Mouse (Mus musculus) heart, embryonic 16.5 days (tissue): ENCODE results near the gene Tsc2. TPM values are rescaled to one million over a fixed set of nuclear protein-coding genes. Genes with fewer than 3 reads are reported as not detected.
A peak's percentile ranks its signal among the peaks of the same experiment; 100 is the strongest.

ENCODE experiments used
- ATAC-seq: fragments of 200-750 bp; cut with Nextera tagmentation; replicated peaks from 2 replicates; pipeline ENCODE4 v1.8.0; 2017; ENCODE audit warnings: moderate number of reproducible peaks; ENCODE audit not compliant: insufficient read depth, low FRiP score; ENCODE audit errors: extremely low read depth
- H3K27ac ChIP-seq: fragments of 300-500 bp; sonication (generic); 2 replicates; pipeline ENCODE4 v1.5.1; 2014; ENCODE audit warnings: mild to moderate bottlenecking, low read length, control low read depth, moderate library complexity
- H3K27me3 ChIP-seq: fragments of 300-500 bp; sonication (generic); 2 replicates; pipeline ENCODE4 v1.6.1; 2014; ENCODE audit warnings: low read length, mixed read lengths; ENCODE audit not compliant: control insufficient read depth, insufficient read depth
- H3K36me3 ChIP-seq: fragments of 300-500 bp; sonication (generic); 2 replicates; pipeline ENCODE4 v1.6.1; 2014; ENCODE audit not compliant: control insufficient read depth, insufficient read depth
- H3K4me1 ChIP-seq: fragments of 300-500 bp; sonication (generic); 2 replicates; pipeline ENCODE4 v1.6.1; 2014; ENCODE audit warnings: low read length, mixed read lengths; ENCODE audit not compliant: control insufficient read depth, insufficient read depth
- H3K4me2 ChIP-seq: fragments of 300-500 bp; sonication (generic); 2 replicates; pipeline ENCODE4 v1.6.1; 2014; ENCODE audit warnings: low read depth, mild to moderate bottlenecking, control low read depth, low read length
- H3K4me3 ChIP-seq: fragments of 300-500 bp; sonication (generic); 2 replicates; pipeline ENCODE4 v1.5.1; 2014; ENCODE audit warnings: mild to moderate bottlenecking, control low read depth, low read length
- H3K9ac ChIP-seq: fragments of 300-500 bp; sonication (generic); 2 replicates; pipeline ENCODE4 v1.6.1; 2014; ENCODE audit warnings: low read length, control low read depth
- H3K9me3 ChIP-seq: fragments of 300-500 bp; sonication (generic); replicated peaks from 2 replicates; pipeline ENCODE4 v1.6.1; 2016; ENCODE audit warnings: low read length; ENCODE audit not compliant: control insufficient read depth
- WGBS: fragments of 180-500 bp; shearing (Covaris S2); extraction: QIAGEN DNeasy Blood & Tissue Kit; methylation state at CpG from one replicate; pipeline ENCODE4 v1.1.7; 2014; 5-methylcytosine and 5-hydroxymethylcytosine counted together
- polyA plus RNA-seq: library from polyadenylated mRNA; unstranded; fragments of >200 nt; fragmentation: Nextera tagmentation; extraction: Ambion mirVana; gene quantifications from 2 replicates; pipeline ENCODE4 v1.2.1, GENCODE M21; 2015

The Tsc2 gene
- polyA plus RNA-seq, 1 experiment from 2014 or later = 48.1 TPM

- peaks cover 23% of the 10 kb centered on the region for H3K36me3 ChIP-seq
- no peak overlapping the region for H3K27ac ChIP-seq
- H3K4me1 ChIP-seq = no peaks in the 10 kb centered on the region
- ATAC-seq = no peak
- no peak overlapping the region for H3K9ac ChIP-seq
- 89% methylated on average over 9 of the region's 9 CpGs for WGBS
- no peak overlapping the region for H3K4me3 ChIP-seq
- no peaks in the 10 kb centered on the region for H3K9me3 ChIP-seq
- no peak overlapping the region for H3K4me2 ChIP-seq
- H3K27me3 ChIP-seq = no peaks in the 10 kb centered on the region
Measured at GRCm38 (mm10) chr17:24573811-24574210, 58.6 kb downstream of the Tsc2 start.

GRCm38 (mm10) chr17:24572651-24573245 lies 59.7 kb downstream of the Tsc2 start:
- Histone ChIP-seq H3K4me1 (no peaks in the 10 kb centered on the region), H3K4me2 (no peak overlapping the region), H3K27me3 (no peaks in the 10 kb centered on the region), H3K27ac (no peak overlapping the region), H3K9me3 (no peaks in the 10 kb centered on the region), H3K9ac (no peak overlapping the region), H3K36me3 (peaks cover 13% of the 10 kb centered on the region), H3K4me3 (no peak overlapping the region)
- ATAC-seq = no peak
- 93% methylated on average over 12 of the region's 12 CpGs for WGBS

- Histone ChIP-seq H3K4me2 (no peak overlapping the region), H3K27me3 (no peaks in the 10 kb centered on the region), H3K36me3 (peaks cover 11% of the 10 kb centered on the region), H3K4me1 (peaks cover 9% of the 10 kb centered on the region), H3K27ac (no peak overlapping the region), H3K4me3 (no peak overlapping the region), H3K9ac (no peak overlapping the region), H3K9me3 (no peaks in the 10 kb centered on the region)
- ATAC-seq = no peak
- WGBS = 86% methylated on average over 4 of the region's 4 CpGs
Measured at GRCm38 (mm10) chr17:24569837-24570236, 62.6 kb downstream of the Tsc2 start.

GRCm38 (mm10) chr17:24567034-24567779 lies 65.2 kb downstream of the Tsc2 start:
- H3K36me3 ChIP-seq = peaks cover 5% of the 10 kb centered on the region; the same call in 1 of the 2 replicates
- H3K27ac ChIP-seq = no peak overlapping the region
- H3K9me3 ChIP-seq = no peaks in the 10 kb centered on the region
- H3K4me3 ChIP-seq = no peak overlapping the region
- H3K27me3 ChIP-seq = no peaks in the 10 kb centered on the region
- peak overlapping the region; percentile 18; the same call in 1 of the 2 replicates for H3K9ac ChIP-seq
- no peak; the same call in 1 of the 2 replicates for ATAC-seq
- peaks cover 9% of the 10 kb centered on the region for H3K4me1 ChIP-seq
- no peak overlapping the region for H3K4me2 ChIP-seq
- 41% methylated on average over 8 of the region's 8 CpGs for WGBS

- Histone ChIP-seq H3K9me3 (no peaks in the 10 kb centered on the region), H3K9ac (no peak overlapping the region), H3K4me3 (no peak overlapping the region), H3K4me2 (no peak overlapping the region), H3K4me1 (peaks cover 12% of the 10 kb centered on the region), H3K27me3 (no peaks in the 10 kb centered on the region), H3K36me3 (peaks cover 5% of the 10 kb centered on the region; the same call in 1 of the 2 replicates), H3K27ac (no peak overlapping the region)
- 80% methylated on average over 3 of the region's 3 CpGs for WGBS
- no peak for ATAC-seq
Measured at GRCm38 (mm10) chr17:24565792-24566191, 66.6 kb downstream of the Tsc2 start.

- no peak for ATAC-seq
- H3K4me2 ChIP-seq = no peak overlapping the region
- H3K4me1 ChIP-seq = peaks cover 19% of the 10 kb centered on the region
- WGBS = 69% methylated on average over 3 of the region's 3 CpGs
- no peaks in the 10 kb centered on the region for H3K9me3 ChIP-seq
- H3K27me3 ChIP-seq = no peaks in the 10 kb centered on the region
- no peak overlapping the region for H3K27ac ChIP-seq
- H3K36me3 ChIP-seq = peaks cover 5% of the 10 kb centered on the region; the same call in 1 of the 2 replicates
- H3K9ac ChIP-seq = no peak overlapping the region
- no peak overlapping the region for H3K4me3 ChIP-seq
Measured at GRCm38 (mm10) chr17:24565092-24565491, 67.3 kb downstream of the Tsc2 start.

GRCm38 (mm10) chr17:24564422-24564821 lies 68.0 kb downstream of the Tsc2 start:
- no peak overlapping the region for H3K9ac ChIP-seq
- WGBS = 87% methylated on average over 4 of the region's 4 CpGs
- no peak overlapping the region for H3K4me2 ChIP-seq
- no peak overlapping the region for H3K4me3 ChIP-seq
- peaks cover 5% of the 10 kb centered on the region; the same call in 1 of the 2 replicates for H3K36me3 ChIP-seq
- H3K27ac ChIP-seq = no peak overlapping the region
- ATAC-seq = no peak
- peaks cover 22% of the 10 kb centered on the region for H3K4me1 ChIP-seq
- H3K27me3 ChIP-seq = no peaks in the 10 kb centered on the region
- H3K9me3 ChIP-seq = no peaks in the 10 kb centered on the region

GRCm38 (mm10) chr17:24563638-24564037 lies 68.8 kb downstream of the Tsc2 start:
- H3K4me2 ChIP-seq = no peak overlapping the region
- H3K36me3 ChIP-seq = 0 out of 2 replicates have a peak, but pooled peaks cover 3% of the 10 kb centered on the region
- ATAC-seq = no peak
- H3K27ac ChIP-seq = no peak overlapping the region
- no peaks in the 10 kb centered on the region for H3K27me3 ChIP-seq
- 68% methylated on average over 5 of the region's 5 CpGs for WGBS
- no peak overlapping the region for H3K4me3 ChIP-seq
- peaks cover 29% of the 10 kb centered on the region for H3K4me1 ChIP-seq
- peak overlapping the region; percentile 23; the same call in 1 of the 2 replicates for H3K9ac ChIP-seq
- H3K9me3 ChIP-seq = no peaks in the 10 kb centered on the region

GRCm38 (mm10) chr17:24561592-24561991 lies 70.8 kb downstream of the Tsc2 start:
- Histone ChIP-seq H3K36me3 (0 out of 2 replicates have a peak, but pooled peaks cover 3% of the 10 kb centered on the region), H3K4me2 (no peak overlapping the region), H3K27ac (no peak overlapping the region), H3K9me3 (no peaks in the 10 kb centered on the region), H3K4me1 (peaks cover 29% of the 10 kb centered on the region), H3K4me3 (no peak overlapping the region), H3K27me3 (no peaks in the 10 kb centered on the region), H3K9ac (no peak overlapping the region)
- ATAC-seq = no peak
- 84% methylated on average over 2 of the region's 2 CpGs for WGBS
